Mouse (Mus musculus): ENCODE data around the gene Kdm3a. TPM values are rescaled to one million over a fixed set of nuclear protein-coding genes. Genes with fewer than 3 reads are reported as not detected.

Kdm3a gene
- polyA plus RNA-seq, 1 experiment from 2014 or later, result 28.3 TPM

- H3K4me2 ChIP-seq, result no peak overlapping the region
- no peaks in the 10 kb centered on the region for H3K27me3 ChIP-seq (replicated peaks)
- no peak overlapping the region for H3K9ac ChIP-seq (replicated peaks)
- no peak overlapping the region for H3K4me3 ChIP-seq (replicated peaks)
- H3K36me3 ChIP-seq, result peaks cover 49% of the 10 kb centered on the region
- ATAC-seq (ENCODE audit: low FRiP score), result no peak
- H3K9me3 ChIP-seq (replicated peaks), result no peaks in the 10 kb centered on the region
- peaks cover 7% of the 10 kb centered on the region; the same call in 1 of the 2 replicates for H3K4me1 ChIP-seq
- no peak overlapping the region for H3K27ac ChIP-seq (replicated peaks)
Observed at GRCm38 (mm10) chr6:71624723-71625122, 8.1 kb downstream of the Kdm3a start.

DNA sequence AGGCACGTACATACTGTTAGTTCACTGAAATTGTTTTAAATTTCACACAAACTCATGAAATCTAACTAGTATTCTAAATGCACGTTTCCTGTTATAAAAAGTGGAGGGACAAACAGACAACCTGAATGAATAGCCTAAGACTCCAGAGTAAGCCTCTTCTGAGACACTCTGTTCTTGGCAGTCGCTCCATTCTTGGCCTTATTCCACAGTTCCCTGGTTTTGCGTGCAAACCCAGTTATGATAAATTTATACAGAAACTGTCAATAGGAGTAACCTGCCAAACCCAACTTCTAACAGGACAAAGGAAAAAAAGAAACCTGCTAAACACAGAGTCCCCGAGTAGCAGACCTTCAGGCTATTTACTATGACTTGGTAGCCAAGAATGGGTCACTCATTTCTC, 10.8 kb downstream of the Kdm3a start:
- Histone ChIP-seq H3K9me3 (replicated peaks) (no peaks in the 10 kb centered on the region), H3K4me2 (no peak overlapping the region), H3K9ac (replicated peaks) (no peak overlapping the region), H3K36me3 (peaks cover 55% of the 10 kb centered on the region), H3K27ac (replicated peaks) (no peak overlapping the region), H3K27me3 (replicated peaks) (no peaks in the 10 kb centered on the region), H3K4me1 (no peaks in the 10 kb centered on the region), H3K4me3 (replicated peaks) (no peak overlapping the region)
- WGBS, result 87% methylated on average over 5 of the region's 5 CpGs
- no peak for ATAC-seq (ENCODE audit: low FRiP score)

GRCm38 (mm10) chr6:71621551-71621950, 11.2 kb downstream of the Kdm3a start:
- Histone ChIP-seq H3K4me3 (replicated peaks) (no peak overlapping the region), H3K36me3 (peaks cover 55% of the 10 kb centered on the region), H3K4me1 (no peaks in the 10 kb centered on the region), H3K4me2 (no peak overlapping the region), H3K9ac (replicated peaks) (no peak overlapping the region), H3K27ac (replicated peaks) (no peak overlapping the region), H3K27me3 (replicated peaks) (no peaks in the 10 kb centered on the region), H3K9me3 (replicated peaks) (no peaks in the 10 kb centered on the region)
- ATAC-seq (ENCODE audit: low FRiP score), result no peak
- 96% methylated on average over 5 of the region's 5 CpGs for WGBS

GRCm38 (mm10) chr6:71616959-71617358, 15.8 kb downstream of the Kdm3a start:
- Histone ChIP-seq H3K27ac (replicated peaks) (no peak overlapping the region), H3K9ac (replicated peaks) (no peak overlapping the region), H3K4me3 (replicated peaks) (no peak overlapping the region), H3K36me3 (peaks cover 54% of the 10 kb centered on the region), H3K9me3 (replicated peaks) (no peaks in the 10 kb centered on the region), H3K4me2 (no peak overlapping the region), H3K27me3 (replicated peaks) (no peaks in the 10 kb centered on the region), H3K4me1 (no peaks in the 10 kb centered on the region)
- WGBS, result 92% methylated on average over 5 of the region's 5 CpGs
- ATAC-seq (ENCODE audit: low FRiP score), result no peak

GRCm38 (mm10) chr6:71613225-71613624, 19.6 kb downstream of the Kdm3a start:
- H3K27ac ChIP-seq (replicated peaks), result no peak overlapping the region
- no peaks in the 10 kb centered on the region for H3K9me3 ChIP-seq (replicated peaks)
- H3K27me3 ChIP-seq (replicated peaks), result no peaks in the 10 kb centered on the region
- no peak overlapping the region for H3K9ac ChIP-seq (replicated peaks)
- peaks cover 69% of the 10 kb centered on the region for H3K36me3 ChIP-seq
- ATAC-seq (ENCODE audit: low FRiP score), result no peak
- no peaks in the 10 kb centered on the region for H3K4me1 ChIP-seq
- H3K4me2 ChIP-seq, result no peak overlapping the region
- H3K4me3 ChIP-seq (replicated peaks), result no peak overlapping the region

DNA sequence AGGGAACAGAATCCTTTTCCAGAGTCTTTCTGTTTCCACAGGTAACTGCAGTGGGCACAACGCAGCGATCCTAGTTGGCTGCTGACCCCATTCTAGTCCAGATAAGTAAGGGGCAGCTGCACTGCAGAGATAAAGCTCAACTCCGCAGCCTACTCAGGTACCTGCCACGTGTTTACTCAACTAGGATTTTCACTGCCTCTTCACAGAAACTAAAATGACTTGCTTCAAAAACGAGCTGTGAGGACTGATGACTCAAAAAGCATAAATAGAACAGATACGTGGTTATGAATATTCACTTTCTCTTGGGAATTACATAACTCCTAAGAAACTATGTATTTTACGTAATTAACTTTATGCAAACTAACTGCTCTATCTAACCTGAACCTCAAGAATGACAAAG, 22.8 kb downstream of the Kdm3a start:
- Histone ChIP-seq H3K36me3 (peaks cover 54% of the 10 kb centered on the region), H3K4me2 (no peak overlapping the region), H3K9me3 (replicated peaks) (no peaks in the 10 kb centered on the region), H3K27me3 (replicated peaks) (no peaks in the 10 kb centered on the region), H3K9ac (replicated peaks) (no peak overlapping the region), H3K27ac (replicated peaks) (no peak overlapping the region), H3K4me3 (replicated peaks) (no peak overlapping the region), H3K4me1 (no peaks in the 10 kb centered on the region)
- ATAC-seq (ENCODE audit: low FRiP score), result no peak
- WGBS, result 94% methylated on average over 7 of the region's 7 CpGs

DNA sequence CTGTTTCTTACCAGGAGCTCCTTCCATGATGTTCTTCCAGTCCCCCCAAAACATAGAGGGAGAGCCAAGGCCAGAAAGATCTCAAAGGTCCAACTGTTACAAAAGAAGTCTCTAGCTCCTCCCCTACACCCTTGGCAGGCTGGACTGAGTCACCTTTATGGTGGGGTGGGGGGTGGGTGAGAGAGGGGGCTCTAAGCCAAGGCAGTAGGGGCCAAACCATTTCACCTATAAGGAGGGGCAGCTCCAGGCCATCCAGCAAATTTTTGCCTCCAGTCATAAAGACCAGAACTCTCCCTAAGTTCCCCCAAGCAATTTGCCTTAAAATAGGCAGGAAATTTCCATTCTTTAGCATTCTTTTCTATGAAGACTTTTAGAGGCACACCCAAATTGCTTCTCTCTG, 23.8 kb downstream of the Kdm3a start:
- ATAC-seq (ENCODE audit: low FRiP score), result no peak
- H3K4me3 ChIP-seq (replicated peaks), result no peak overlapping the region
- H3K36me3 ChIP-seq, result peaks cover 58% of the 10 kb centered on the region

GRCm38 (mm10) chr6:71607756-71608155, 25.0 kb downstream of the Kdm3a start:
- Histone ChIP-seq H3K4me1 (no peaks in the 10 kb centered on the region), H3K27ac (replicated peaks) (no peak overlapping the region), H3K36me3 (peaks cover 60% of the 10 kb centered on the region), H3K9ac (replicated peaks) (no peak overlapping the region), H3K9me3 (replicated peaks) (no peaks in the 10 kb centered on the region), H3K4me2 (no peak overlapping the region), H3K4me3 (replicated peaks) (no peak overlapping the region), H3K27me3 (replicated peaks) (no peaks in the 10 kb centered on the region)
- ATAC-seq (ENCODE audit: low FRiP score), result no peak
- WGBS, result 87% methylated on average over 3 of the region's 3 CpGs

More for the DNA sequence above, 23.8 kb downstream of the Kdm3a start:
- H3K4me1 ChIP-seq, result no peaks in the 10 kb centered on the region
- H3K9ac ChIP-seq (replicated peaks), result no peak overlapping the region
- H3K27ac ChIP-seq (replicated peaks), result no peak overlapping the region
- H3K4me2 ChIP-seq, result no peak overlapping the region
- no peaks in the 10 kb centered on the region for H3K27me3 ChIP-seq (replicated peaks)
- no peaks in the 10 kb centered on the region for H3K9me3 ChIP-seq (replicated peaks)

DNA sequence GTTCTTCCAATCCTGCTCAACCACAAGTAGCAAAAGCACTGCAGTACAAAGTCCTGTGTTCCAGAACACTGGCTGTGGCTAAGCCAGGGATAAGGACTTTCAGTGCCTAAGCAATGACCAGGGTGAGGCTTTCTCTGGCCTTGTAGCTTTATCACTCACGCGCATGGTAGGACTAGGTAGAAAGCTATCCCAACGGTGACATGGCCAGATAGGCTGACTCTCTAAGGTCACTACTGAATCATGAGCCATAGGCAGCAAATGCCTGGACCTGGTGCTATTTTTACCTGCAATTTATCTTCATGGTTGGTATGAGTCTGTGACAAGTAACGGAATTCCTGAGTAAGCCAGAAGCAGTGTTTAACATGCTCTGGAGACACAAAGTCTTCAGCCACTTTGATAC, 42.6 kb downstream of the Kdm3a start:
- H3K9ac ChIP-seq (replicated peaks), result no peak overlapping the region
- H3K4me3 ChIP-seq (replicated peaks), result no peak overlapping the region
- ATAC-seq (ENCODE audit: low FRiP score), result no peak
- H3K27ac ChIP-seq (replicated peaks), result no peak overlapping the region
- no peaks in the 10 kb centered on the region for H3K27me3 ChIP-seq (replicated peaks)
- WGBS, result 94% methylated on average over 4 of the region's 4 CpGs
- no peaks in the 10 kb centered on the region for H3K4me1 ChIP-seq
- H3K9me3 ChIP-seq (replicated peaks), result no peaks in the 10 kb centered on the region
- peaks cover 68% of the 10 kb centered on the region for H3K36me3 ChIP-seq
- H3K4me2 ChIP-seq, result no peak overlapping the region

DNA sequence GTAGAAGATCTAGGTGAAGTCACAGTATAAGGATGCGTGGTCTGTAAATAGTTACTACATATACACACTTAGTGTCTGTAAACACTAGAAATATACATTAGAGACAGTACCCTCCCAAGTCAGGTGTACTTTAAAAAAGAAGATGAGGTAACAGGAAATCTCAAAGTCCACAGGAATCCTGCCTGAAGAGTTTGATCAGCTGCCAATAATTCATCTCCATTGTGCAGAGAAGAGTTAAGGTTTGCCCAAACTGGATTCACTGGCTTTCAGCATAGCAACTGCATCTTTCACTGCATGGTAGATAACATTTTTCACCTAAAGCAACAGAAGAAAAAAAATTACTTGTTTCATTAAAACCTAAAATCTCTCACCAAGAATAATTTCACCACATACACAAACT, 43.4 kb downstream of the Kdm3a start:
- Histone ChIP-seq H3K36me3 (peaks cover 63% of the 10 kb centered on the region), H3K4me3 (replicated peaks) (no peak overlapping the region), H3K9ac (replicated peaks) (no peak overlapping the region), H3K27ac (replicated peaks) (no peak overlapping the region), H3K4me1 (no peaks in the 10 kb centered on the region), H3K9me3 (replicated peaks) (no peaks in the 10 kb centered on the region), H3K27me3 (replicated peaks) (no peaks in the 10 kb centered on the region), H3K4me2 (no peak overlapping the region)
- no peak for ATAC-seq (ENCODE audit: low FRiP score)
- WGBS, result 97% methylated on average over 1 of the region's 1 CpGs

DNA sequence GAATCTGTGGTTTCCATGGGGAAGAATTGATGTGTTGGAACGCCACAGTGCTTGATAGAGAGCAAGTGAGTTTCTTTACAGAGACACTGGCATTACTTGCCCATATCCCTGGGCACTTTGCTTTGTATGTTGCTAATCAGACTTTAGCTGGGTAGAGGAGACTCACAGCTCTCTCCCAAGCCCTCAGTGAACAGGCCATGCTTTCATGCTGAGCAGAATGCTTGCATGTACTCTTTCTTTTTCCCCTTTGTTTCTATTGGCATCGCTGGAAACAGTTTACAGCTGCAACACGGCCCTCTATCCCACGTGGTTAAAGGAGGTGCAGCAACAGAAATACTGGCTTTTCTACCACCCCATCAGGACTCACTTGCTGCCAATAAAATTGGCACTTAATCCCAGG, 49.6 kb downstream of the Kdm3a start:
- Histone ChIP-seq H3K9ac (replicated peaks) (no peak overlapping the region), H3K27ac (replicated peaks) (no peak overlapping the region), H3K4me3 (replicated peaks) (no peak overlapping the region), H3K4me1 (no peaks in the 10 kb centered on the region), H3K27me3 (replicated peaks) (no peaks in the 10 kb centered on the region), H3K36me3 (peaks cover 34% of the 10 kb centered on the region), H3K9me3 (replicated peaks) (no peaks in the 10 kb centered on the region), H3K4me2 (no peak overlapping the region)
- 47% methylated on average over 4 of the region's 4 CpGs for WGBS
- ATAC-seq (ENCODE audit: low FRiP score), result no peak

DNA sequence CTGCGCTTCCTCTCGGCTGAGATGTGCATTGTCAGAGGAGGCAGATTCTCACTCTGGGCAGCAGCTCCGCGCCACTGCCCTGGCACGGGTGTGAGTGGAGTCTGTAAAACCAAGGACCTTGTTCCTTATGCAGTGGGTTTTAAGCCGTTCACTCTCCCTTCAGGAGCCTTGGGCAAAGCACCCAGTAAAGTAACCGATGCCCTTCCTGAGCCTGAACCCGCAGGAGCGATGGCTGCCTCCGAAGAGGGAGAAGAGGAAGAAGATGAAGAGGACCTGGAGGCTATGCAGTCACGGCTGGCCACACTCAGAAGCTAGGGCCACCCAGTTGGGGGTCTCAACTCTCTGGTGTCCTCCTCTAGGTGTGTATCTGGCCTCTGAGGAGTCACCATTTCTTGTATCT, 53.3 kb downstream of the Kdm3a start:
- no peaks in the 10 kb centered on the region for H3K4me1 ChIP-seq
- no peak for ATAC-seq (ENCODE audit: low FRiP score)
- WGBS, result 95% methylated on average over 11 of the region's 11 CpGs

DNA sequence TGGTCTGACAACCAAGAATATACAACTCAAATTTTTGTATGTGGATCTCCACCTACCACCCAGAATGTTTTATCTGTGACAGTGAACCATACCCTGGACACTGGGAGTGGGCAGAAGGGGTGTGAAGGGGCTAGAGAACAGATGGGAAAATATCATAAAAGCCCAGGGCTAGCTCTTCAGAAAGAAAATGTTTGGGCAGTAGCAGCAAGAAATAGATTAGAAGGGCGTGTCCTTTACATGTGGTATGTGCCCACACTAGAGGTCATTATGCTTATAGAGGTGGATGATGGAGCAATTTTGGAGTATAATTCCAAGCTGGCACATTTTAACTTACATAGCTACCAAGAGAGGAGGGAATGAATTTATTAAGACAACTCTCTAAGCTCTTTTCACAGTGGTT, 57.4 kb downstream of the Kdm3a start:
- Histone ChIP-seq H3K4me3 (replicated peaks) (no peak overlapping the region), H3K9me3 (replicated peaks) (no peaks in the 10 kb centered on the region), H3K4me1 (no peaks in the 10 kb centered on the region), H3K36me3 (peaks cover 44% of the 10 kb centered on the region), H3K4me2 (no peak overlapping the region), H3K9ac (replicated peaks) (no peak overlapping the region), H3K27ac (replicated peaks) (no peak overlapping the region), H3K27me3 (replicated peaks) (no peaks in the 10 kb centered on the region)
- ATAC-seq (ENCODE audit: low FRiP score), result no peak
- 98% methylated on average over 1 of the region's 1 CpGs for WGBS

More for the DNA sequence above, 53.3 kb downstream of the Kdm3a start:
- H3K4me3 ChIP-seq (replicated peaks), result no peak overlapping the region
- no peak overlapping the region for H3K9ac ChIP-seq (replicated peaks)
- no peak overlapping the region for H3K27ac ChIP-seq (replicated peaks)
- peaks cover 31% of the 10 kb centered on the region for H3K36me3 ChIP-seq
- H3K9me3 ChIP-seq (replicated peaks), result no peaks in the 10 kb centered on the region
- H3K27me3 ChIP-seq (replicated peaks), result no peaks in the 10 kb centered on the region
- no peak overlapping the region for H3K4me2 ChIP-seq

Data from neural tube, embryonic 15.5 days (tissue).